Mouse (Mus musculus) heart, postnatal 0 days (tissue): ENCODE data around the gene Hoxb5.

Experiments used
- CTCF ChIP-seq: IDR thresholded peaks from 2 replicates; pipeline ENCODE4 v1.5.1; 2016; ENCODE audit warnings: antibody characterized with exemption, control low read depth, low read depth
- EP300 ChIP-seq: IDR thresholded peaks from 2 replicates; pipeline ENCODE4 v1.6.1; 2016; ENCODE audit warnings: antibody characterized with exemption, low read depth

GRCm38 (mm10) chr11:96259038-96259437, 44.1 kb upstream of the Hoxb5 start:
- no peak for TF ChIP-seq CTCF
- no peak for TF ChIP-seq EP300
